Mouse (Mus musculus) hindbrain, embryonic 13.5 days (tissue): ENCODE data around the gene D630003M21Rik. TPM values are rescaled to one million over a fixed set of nuclear protein-coding genes. Genes with fewer than 3 reads are reported as not detected.

Experiments
- ATAC-seq: fragments of 200-750 bp; cut with Nextera tagmentation; 2 replicates; pipeline ENCODE4 v1.8.0; 2017; ENCODE audit warnings: moderate TSS enrichment; ENCODE audit not compliant: low FRiP score
- H3K27ac ChIP-seq: fragments of 300-500 bp; sonication (generic); 2 replicates; pipeline ENCODE4 v1.5.1; 2015; ENCODE audit warnings: inconsistent platforms, mild to moderate bottlenecking, moderate library complexity
- H3K27me3 ChIP-seq: fragments of 300-500 bp; sonication (generic); 2 replicates; pipeline ENCODE4 v1.6.1; 2015; ENCODE audit warnings: mild to moderate bottlenecking, inconsistent platforms
- H3K36me3 ChIP-seq: fragments of 300-500 bp; sonication (generic); 2 replicates; pipeline ENCODE4 v1.6.1; 2015; ENCODE audit warnings: mild to moderate bottlenecking, inconsistent platforms
- H3K4me1 ChIP-seq: fragments of 300-500 bp; sonication (generic); replicated peaks from 2 replicates; pipeline ENCODE4 v1.6.1; 2015; ENCODE audit warnings: inconsistent platforms
- H3K4me2 ChIP-seq: fragments of 300-500 bp; sonication (generic); 2 replicates; pipeline ENCODE4 v1.6.1; 2015; ENCODE audit warnings: inconsistent platforms, mild to moderate bottlenecking, moderate library complexity
- H3K4me3 ChIP-seq: fragments of 300-500 bp; sonication (generic); 2 replicates; pipeline ENCODE4 v1.5.1; 2015; ENCODE audit warnings: mild to moderate bottlenecking, inconsistent platforms
- H3K9ac ChIP-seq: fragments of 300-500 bp; sonication (generic); 2 replicates; pipeline ENCODE4 v1.6.1; 2015; ENCODE audit warnings: mild to moderate bottlenecking, inconsistent platforms
- H3K9me3 ChIP-seq: fragments of 300-500 bp; sonication (generic); 2 replicates; pipeline ENCODE4 v1.6.1; 2016; ENCODE audit warnings: inconsistent platforms
- WGBS: fragments of 180-500 bp; shearing (Covaris S2); methylation state at CpG from one replicate; pipeline ENCODE4 v1.1.7; 2015; 5-methylcytosine and 5-hydroxymethylcytosine counted together
- polyA plus RNA-seq: library from polyadenylated mRNA; unstranded; fragments of >200 nt; fragmentation: Nextera tagmentation; extraction: Ambion mirVana; gene quantifications from 2 replicates; pipeline ENCODE4 v1.2.1, GENCODE M21; 2015

Gene D630003M21Rik
- polyA plus RNA-seq, 1 experiment from 2014 or later: 2.0 TPM

DNA sequence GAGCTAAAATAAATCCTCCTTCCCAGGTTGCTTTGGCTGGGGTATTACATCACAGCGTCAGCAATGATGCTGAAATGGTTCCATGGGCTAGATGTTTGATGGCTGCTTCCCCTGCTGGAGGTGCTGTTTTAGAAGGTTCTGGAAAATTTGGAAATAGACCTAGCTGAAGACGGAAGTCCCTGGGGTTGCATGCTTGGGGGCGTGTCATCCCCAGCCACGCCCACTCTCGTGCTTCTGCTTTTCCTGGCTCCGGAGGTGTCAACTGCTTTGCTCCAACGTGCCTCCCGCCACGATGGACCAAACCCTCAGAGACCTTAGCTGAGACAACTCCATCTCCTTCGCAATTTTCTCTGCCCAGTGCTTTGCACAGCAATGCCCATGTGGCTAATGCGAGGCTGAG lies 39.6 kb downstream of the D630003M21Rik start:
- Histone ChIP-seq H3K4me3 (no peak overlapping the region), H3K4me2 (no peak overlapping the region), H3K9me3 (no peaks in the 10 kb centered on the region), H3K27ac (no peak overlapping the region), H3K9ac (no peak overlapping the region), H3K27me3 (no peaks in the 10 kb centered on the region), H3K4me1 (peaks cover 42% of the 10 kb centered on the region), H3K36me3 (no peaks in the 10 kb centered on the region)
- ATAC-seq: no peak
- WGBS: 78% methylated on average over 11 of the region's 11 CpGs

DNA sequence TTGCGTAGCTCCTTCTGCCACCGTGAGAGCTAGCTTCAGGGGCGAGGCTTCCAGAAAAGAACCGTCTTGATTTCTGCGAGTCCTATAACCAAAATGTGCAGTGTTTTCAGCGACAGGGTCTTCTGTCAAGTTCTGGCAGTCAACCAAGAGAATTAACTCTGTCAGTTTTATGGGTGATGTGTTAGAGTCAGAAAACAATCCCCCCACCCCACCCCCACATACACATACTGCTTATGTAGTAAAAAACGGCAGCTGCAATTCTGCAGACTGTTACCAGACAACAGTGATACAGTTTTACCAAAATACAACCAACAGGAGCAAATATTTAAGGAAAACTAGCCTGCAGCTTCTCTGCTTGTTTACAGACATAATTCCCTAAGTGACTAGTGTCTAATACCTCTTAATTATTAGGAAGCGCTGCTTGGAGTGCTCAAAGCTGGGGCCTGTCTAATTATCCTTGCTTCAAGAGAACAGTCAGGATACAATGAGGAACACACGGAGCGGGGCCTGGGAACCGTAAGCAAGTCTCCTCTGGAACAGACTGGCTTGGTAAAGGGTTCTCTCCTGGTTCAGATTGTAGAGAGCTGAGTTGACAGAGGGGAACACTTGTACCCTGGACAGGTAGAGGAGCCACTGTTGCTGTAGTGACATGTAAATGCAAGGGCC lies 42.7 kb downstream of the D630003M21Rik start:
- H3K36me3 ChIP-seq: no peaks in the 10 kb centered on the region
- H3K4me2 ChIP-seq: no peak overlapping the region
- peak overlapping the region; percentile 58 for H3K27ac ChIP-seq
- H3K9me3 ChIP-seq: no peaks in the 10 kb centered on the region
- ATAC-seq: no peak
- H3K4me1 ChIP-seq: peaks cover 46% of the 10 kb centered on the region
- H3K9ac ChIP-seq: no peak overlapping the region
- no peak overlapping the region for H3K4me3 ChIP-seq
- no peaks in the 10 kb centered on the region for H3K27me3 ChIP-seq
- WGBS: 69% methylated on average over 11 of the region's 11 CpGs

- Histone ChIP-seq H3K9ac (no peak overlapping the region), H3K4me3 (no peak overlapping the region), H3K4me2 (no peak overlapping the region), H3K27ac (peak overlapping the region; percentile 26; the same call in 1 of the 2 replicates), H3K9me3 (no peaks in the 10 kb centered on the region), H3K4me1 (peaks cover 53% of the 10 kb centered on the region), H3K27me3 (no peaks in the 10 kb centered on the region), H3K36me3 (no peaks in the 10 kb centered on the region)
- no peak for ATAC-seq
- WGBS: 89% methylated on average over 8 of the region's 8 CpGs
Measured at GRCm38 (mm10) chr2:158183266-158183665, 45.8 kb downstream of the D630003M21Rik start.

- Histone ChIP-seq H3K9me3 (no peaks in the 10 kb centered on the region), H3K27me3 (no peaks in the 10 kb centered on the region), H3K36me3 (no peaks in the 10 kb centered on the region), H3K4me2 (0 out of 2 replicates have a peak overlapping the region, but pooled peaks have one; percentile 15), H3K4me1 (peaks cover 67% of the 10 kb centered on the region), H3K27ac (peak overlapping the region; percentile 93), H3K9ac (no peak overlapping the region; the same call in 1 of the 2 replicates), H3K4me3 (no peak overlapping the region)
- peak; percentile 71 for ATAC-seq
- WGBS: 28% methylated on average over 6 of the region's 6 CpGs
Measured at GRCm38 (mm10) chr2:158181932-158182331, 47.1 kb downstream of the D630003M21Rik start.

DNA sequence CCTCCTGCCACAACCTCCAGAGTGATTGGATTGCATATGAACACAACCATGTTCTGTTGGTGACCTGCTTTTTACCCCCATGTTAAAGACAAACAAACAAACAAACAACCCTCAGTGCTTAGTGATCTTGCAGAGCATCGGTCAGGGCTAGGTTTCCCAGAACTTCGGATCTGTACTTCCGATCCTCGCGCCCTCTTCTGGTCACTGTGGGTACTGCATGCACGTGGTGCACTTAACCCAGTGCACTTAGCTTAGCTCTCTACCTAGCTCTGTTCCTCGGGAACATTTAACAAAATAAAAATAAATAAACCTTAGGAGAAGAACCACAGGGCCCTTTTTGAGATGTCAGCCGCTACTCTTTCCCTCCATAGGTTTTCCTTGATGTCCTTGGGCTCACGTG lies 48.2 kb downstream of the D630003M21Rik start:
- peaks cover 61% of the 10 kb centered on the region for H3K4me1 ChIP-seq
- H3K36me3 ChIP-seq: no peaks in the 10 kb centered on the region
- 43% methylated on average over 9 of the region's 9 CpGs for WGBS
- H3K9me3 ChIP-seq: no peaks in the 10 kb centered on the region
- no peak overlapping the region for H3K4me3 ChIP-seq
- no peak overlapping the region for H3K9ac ChIP-seq
- ATAC-seq: no peak
- peak overlapping the region; percentile 93 for H3K27ac ChIP-seq
- H3K4me2 ChIP-seq: no peak overlapping the region
- no peaks in the 10 kb centered on the region for H3K27me3 ChIP-seq

DNA sequence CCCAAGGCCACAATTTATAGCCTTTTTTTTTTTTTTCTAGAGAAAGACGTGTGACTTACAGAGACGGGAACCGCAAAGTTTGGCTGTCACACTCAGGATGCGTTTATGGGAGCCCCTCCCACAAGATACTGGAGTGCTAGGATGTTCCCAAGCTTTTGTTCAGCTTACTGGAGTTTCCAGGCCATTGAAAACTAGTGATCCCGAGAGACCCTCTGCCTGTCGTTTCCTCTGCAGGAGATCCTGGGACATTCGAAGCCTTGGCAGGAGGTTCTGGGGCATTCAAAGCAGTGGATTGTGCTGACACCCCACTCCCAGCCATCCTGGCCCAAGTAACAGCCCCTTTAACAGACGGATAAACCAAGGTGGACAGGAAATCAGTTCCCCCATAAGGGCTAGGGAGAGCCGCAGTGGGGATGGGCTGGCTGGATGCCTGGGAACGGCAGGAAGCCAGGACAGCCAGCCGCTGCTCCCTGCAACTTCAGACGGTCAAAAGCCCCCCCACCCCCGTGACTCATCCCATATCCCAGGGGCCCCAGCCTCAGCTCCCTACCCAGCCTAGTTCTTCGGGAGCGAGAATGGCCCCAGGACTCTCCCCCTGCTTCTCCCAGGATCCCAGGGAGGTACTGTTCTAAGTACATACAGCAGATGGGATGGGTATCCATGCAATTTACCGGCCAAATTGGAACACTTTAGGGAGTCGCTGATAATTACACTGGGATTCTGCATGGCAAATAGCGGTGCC lies 49.5 kb downstream of the D630003M21Rik start:
- Histone ChIP-seq H3K36me3 (no peaks in the 10 kb centered on the region), H3K4me2 (peak overlapping the region; percentile 46), H3K9me3 (no peaks in the 10 kb centered on the region), H3K4me3 (peak overlapping the region; percentile 13; the same call in 1 of the 2 replicates), H3K4me1 (peaks cover 61% of the 10 kb centered on the region), H3K9ac (peak overlapping the region; percentile 24; the same call in 1 of the 2 replicates), H3K27me3 (0 out of 2 replicates have a peak, but pooled peaks cover 3% of the 10 kb centered on the region), H3K27ac (peak overlapping the region; percentile 93)
- WGBS: 13% methylated on average over 18 of the region's 18 CpGs
- no peak for ATAC-seq

- Histone ChIP-seq H3K9ac (peak overlapping the region; percentile 24; the same call in 1 of the 2 replicates), H3K4me3 (peak overlapping the region; percentile 13; the same call in 1 of the 2 replicates), H3K4me2 (peak overlapping the region; percentile 46), H3K27ac (peak overlapping the region; percentile 93), H3K9me3 (no peaks in the 10 kb centered on the region), H3K36me3 (no peaks in the 10 kb centered on the region), H3K27me3 (0 out of 2 replicates have a peak, but pooled peaks cover 3% of the 10 kb centered on the region), H3K4me1 (peaks cover 61% of the 10 kb centered on the region)
- 8% methylated on average over 19 of the region's 19 CpGs for WGBS
- ATAC-seq: peak; percentile 40
Measured at GRCm38 (mm10) chr2:158178696-158179369, 50.2 kb downstream of the D630003M21Rik start.

GRCm38 (mm10) chr2:158178139-158178538 lies 50.9 kb downstream of the D630003M21Rik start:
- Histone ChIP-seq H3K27me3 (0 out of 2 replicates have a peak, but pooled peaks cover 3% of the 10 kb centered on the region), H3K9ac (no peak overlapping the region), H3K36me3 (no peaks in the 10 kb centered on the region), H3K9me3 (no peaks in the 10 kb centered on the region), H3K4me3 (no peak overlapping the region), H3K4me2 (no peak overlapping the region), H3K4me1 (peaks cover 55% of the 10 kb centered on the region), H3K27ac (peak overlapping the region; percentile 82)
- no peak for ATAC-seq
- WGBS: 77% methylated on average over 4 of the region's 4 CpGs

GRCm38 (mm10) chr2:158177574-158177973 lies 51.4 kb downstream of the D630003M21Rik start:
- 24% methylated on average over 3 of the region's 3 CpGs for WGBS
- H3K27ac ChIP-seq: peak overlapping the region; percentile 82

GRCm38 (mm10) chr2:158176763-158177162 lies 52.3 kb downstream of the D630003M21Rik start:
- 93% methylated on average over 9 of the region's 9 CpGs for WGBS
- no peaks in the 10 kb centered on the region for H3K36me3 ChIP-seq
- H3K9ac ChIP-seq: no peak overlapping the region
- peaks cover 44% of the 10 kb centered on the region for H3K4me1 ChIP-seq
- 0 out of 2 replicates have a peak, but pooled peaks cover 3% of the 10 kb centered on the region for H3K27me3 ChIP-seq
- no peak for ATAC-seq
- H3K27ac ChIP-seq: peak overlapping the region; percentile 82
- no peak overlapping the region for H3K4me2 ChIP-seq
- H3K9me3 ChIP-seq: peaks cover 1% of the 10 kb centered on the region; the same call in 1 of the 2 replicates
- H3K4me3 ChIP-seq: no peak overlapping the region

More at GRCm38 (mm10) chr2:158177574-158177973, 51.4 kb downstream of the D630003M21Rik start:
- Histone ChIP-seq H3K4me1 (peaks cover 52% of the 10 kb centered on the region), H3K9ac (no peak overlapping the region), H3K4me3 (no peak overlapping the region), H3K27me3 (0 out of 2 replicates have a peak, but pooled peaks cover 3% of the 10 kb centered on the region), H3K4me2 (no peak overlapping the region), H3K36me3 (no peaks in the 10 kb centered on the region), H3K9me3 (no peaks in the 10 kb centered on the region)
- ATAC-seq: no peak

DNA sequence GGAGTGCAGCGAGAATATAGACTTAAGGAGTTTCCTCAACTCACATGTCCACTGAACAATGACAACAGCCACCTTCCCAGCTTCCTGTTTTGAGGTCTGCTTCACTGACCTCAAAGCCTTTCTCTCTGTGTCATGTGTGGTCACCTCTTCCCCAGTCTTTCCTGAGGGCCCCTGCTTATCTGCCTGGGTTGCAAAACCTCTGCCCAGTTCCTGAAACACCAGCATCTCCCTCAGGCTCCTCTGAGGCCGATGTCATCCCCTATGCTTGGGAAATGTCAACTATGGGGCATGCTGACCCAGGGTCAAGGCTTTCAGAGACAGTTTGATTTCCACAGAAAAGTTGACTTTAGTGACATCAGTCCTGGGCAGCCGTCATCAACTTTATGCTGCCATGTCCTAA lies 53.6 kb downstream of the D630003M21Rik start:
- Histone ChIP-seq H3K27me3 (0 out of 2 replicates have a peak, but pooled peaks cover 3% of the 10 kb centered on the region), H3K27ac (no peak overlapping the region), H3K36me3 (no peaks in the 10 kb centered on the region), H3K4me3 (no peak overlapping the region), H3K4me1 (peaks cover 36% of the 10 kb centered on the region), H3K9ac (no peak overlapping the region), H3K4me2 (no peak overlapping the region), H3K9me3 (peaks cover 5% of the 10 kb centered on the region; the same call in 1 of the 2 replicates)
- no peak for ATAC-seq
- 88% methylated on average over 3 of the region's 3 CpGs for WGBS

- H3K4me3 ChIP-seq: no peak overlapping the region
- H3K27me3 ChIP-seq: 0 out of 2 replicates have a peak, but pooled peaks cover 3% of the 10 kb centered on the region
- H3K4me2 ChIP-seq: no peak overlapping the region
- 89% methylated on average over 15 of the region's 15 CpGs for WGBS
- no peak overlapping the region for H3K27ac ChIP-seq
- H3K4me1 ChIP-seq: peaks cover 35% of the 10 kb centered on the region
- no peak for ATAC-seq
- H3K9me3 ChIP-seq: peaks cover 5% of the 10 kb centered on the region; the same call in 1 of the 2 replicates
- no peaks in the 10 kb centered on the region for H3K36me3 ChIP-seq
- H3K9ac ChIP-seq: no peak overlapping the region
Measured at GRCm38 (mm10) chr2:158174958-158175357, 54.1 kb downstream of the D630003M21Rik start.
